Mouse (Mus musculus) brain, embryonic 14.5 days (tissue): Measurements from ENCODE around the gene Pfas.

Experiments
- CTCF ChIP-seq: fragments of 200-500 bp; IDR thresholded peaks from 2 replicates; pipeline ENCODE4 v1.5.1; 2012; ENCODE audit warnings: inconsistent platforms, mild to moderate bottlenecking, moderate library complexity, borderline replicate concordance; ENCODE audit not compliant: insufficient read depth, insufficient read length; ENCODE audit errors: extremely low read depth
- POLR2A ChIP-seq: fragments of 200-500 bp; IDR thresholded peaks from 2 replicates; pipeline ENCODE4 v1.6.1; 2012; ENCODE audit warnings: mild to moderate bottlenecking, inconsistent platforms, borderline replicate concordance; ENCODE audit not compliant: poor library complexity, insufficient read depth, insufficient read length, severe bottlenecking; ENCODE audit errors: extremely low read depth

DNA sequence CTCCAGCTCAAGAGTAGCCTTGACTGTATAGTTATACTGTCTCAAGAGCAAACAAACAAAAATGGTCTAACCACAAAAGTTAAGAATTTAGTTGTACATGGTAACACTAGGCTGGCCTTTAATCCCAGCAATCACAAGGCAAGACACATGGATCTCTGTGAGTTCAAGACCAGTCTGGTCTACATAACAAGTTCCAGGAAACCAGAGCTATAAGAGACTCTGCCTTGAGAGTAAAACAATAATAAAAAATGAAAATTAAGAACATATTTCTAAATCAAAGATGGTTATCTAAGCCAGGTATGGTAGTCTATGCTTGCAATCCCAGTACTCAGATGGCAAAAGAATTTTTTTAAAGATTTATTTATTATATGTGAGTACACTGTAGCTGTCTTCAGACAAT is 43.2 kb downstream of the Pfas start:
- no peak for TF ChIP-seq CTCF
- TF ChIP-seq POLR2A, result no peak
